Mouse (Mus musculus) testis, adult 2 months (tissue): ENCODE data around the gene Itpr1. TPM values are rescaled to one million over a fixed set of nuclear protein-coding genes. Genes with fewer than 3 reads are reported as not detected.

ENCODE experiments used
- H3K27ac ChIP-seq: fragments of 200-500 bp; 2 replicates; pipeline ENCODE4 v1.5.1; 2012; ENCODE audit warnings: low read depth, low read length; ENCODE audit not compliant: control insufficient read depth, insufficient read depth
- H3K27me3 ChIP-seq: fragments of 200-500 bp; 2 replicates; pipeline ENCODE4 v1.6.1; 2012; ENCODE audit warnings: mild to moderate bottlenecking, low read length, moderate library complexity; ENCODE audit not compliant: control insufficient read depth, insufficient read depth
- H3K36me3 ChIP-seq: fragments of 200-500 bp; 2 replicates; pipeline ENCODE4 v1.6.1; 2012; ENCODE audit warnings: mild to moderate bottlenecking, low read length; ENCODE audit not compliant: control insufficient read depth, insufficient read depth
- H3K4me1 ChIP-seq: fragments of 200-500 bp; 2 replicates; pipeline ENCODE4 v1.6.1; 2012; ENCODE audit warnings: low read length; ENCODE audit not compliant: control insufficient read depth, insufficient read depth
- H3K4me3 ChIP-seq: fragments of 200-500 bp; 2 replicates; pipeline ENCODE4 v1.5.1; 2012; ENCODE audit warnings: low read depth, mild to moderate bottlenecking, low read length, moderate library complexity, mixed read lengths; ENCODE audit not compliant: control insufficient read depth
- CTCF ChIP-seq: fragments of 200-500 bp; IDR thresholded peaks from 2 replicates; pipeline ENCODE4 v1.5.1; 2012; ENCODE audit warnings: low read depth, mild to moderate bottlenecking, inconsistent platforms, low read length, moderate library complexity; ENCODE audit not compliant: control insufficient read depth, insufficient read depth, insufficient replicate concordance
- POLR2A ChIP-seq: fragments of 200-500 bp; IDR thresholded peaks from 2 replicates; pipeline ENCODE4 v1.6.1; 2012; ENCODE audit warnings: low read depth, mild to moderate bottlenecking, inconsistent platforms, low read length, moderate library complexity; ENCODE audit not compliant: control insufficient read depth
- polyA plus RNA-seq: library from polyadenylated mRNA; depleted of rRNA; stranded (reverse); fragments of >200 nt; gene quantifications from 2 replicates; pipeline ENCODE4 v1.2.3, GENCODE M21; 2012

Gene Itpr1
- polyA plus RNA-seq, 1 experiment = 7.3 TPM

DNA sequence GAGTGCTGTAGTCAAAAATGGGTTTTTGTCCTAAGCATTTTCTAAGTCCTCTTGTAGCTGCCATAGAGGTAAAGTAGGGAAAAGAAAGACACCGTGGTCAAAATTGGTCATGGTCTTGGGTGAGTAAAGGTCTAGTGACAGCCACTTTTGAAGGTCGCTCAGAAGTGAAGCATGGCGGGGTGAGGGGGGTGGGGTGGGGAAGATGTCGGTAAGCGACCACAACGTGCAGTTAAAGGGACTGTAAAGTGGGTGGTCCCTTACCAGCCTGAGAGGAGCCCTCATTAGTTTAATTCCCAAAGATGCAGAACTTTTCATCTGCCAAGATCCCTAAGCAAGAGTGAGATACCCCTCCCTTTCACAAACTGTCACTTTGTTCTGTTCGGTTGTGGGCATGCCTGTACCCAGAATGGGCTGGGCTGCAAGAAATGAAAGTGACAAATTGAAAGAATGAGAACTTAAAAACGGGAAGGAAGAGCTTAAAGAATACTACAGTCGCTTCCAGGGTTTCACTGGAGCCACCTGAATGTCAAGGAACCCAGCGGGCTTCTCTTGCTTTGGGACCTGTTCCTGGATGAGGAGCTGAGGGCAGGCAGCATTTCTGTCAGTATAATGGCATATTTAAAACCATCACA, 1.5 kb downstream of the Itpr1 start:
- Histone ChIP-seq H3K4me1 (peaks cover 4% of the 10 kb centered on the region), H3K4me3 (no peak overlapping the region), H3K36me3 (no peaks in the 10 kb centered on the region), H3K27me3 (no peaks in the 10 kb centered on the region), H3K27ac (no peak overlapping the region)
- TF ChIP-seq POLR2A (no peak), CTCF (no peak)

DNA sequence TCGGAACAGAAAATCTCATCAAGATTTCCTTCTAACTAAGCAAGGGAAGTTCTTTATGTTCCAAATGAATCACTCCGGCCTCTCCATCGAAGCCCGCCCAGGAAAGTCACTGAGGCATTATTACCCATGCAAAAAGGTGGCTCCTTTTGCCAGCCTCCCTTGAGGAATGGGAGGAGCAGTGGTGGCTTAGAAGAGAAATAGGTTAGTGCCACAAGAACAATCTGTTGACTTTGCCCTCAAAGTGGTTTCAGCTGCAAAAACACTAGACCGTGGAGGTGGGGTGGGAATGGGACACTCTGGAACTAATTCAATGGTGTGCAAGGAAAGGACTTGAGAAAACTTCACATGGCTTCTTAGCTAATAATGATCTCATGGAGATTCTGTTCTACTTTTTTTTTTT, 3.2 kb downstream of the Itpr1 start:
- no peak for TF ChIP-seq CTCF
- TF ChIP-seq POLR2A = no peak
- no peak overlapping the region for H3K4me3 ChIP-seq
- no peak overlapping the region for H3K27ac ChIP-seq
- H3K27me3 ChIP-seq = no peaks in the 10 kb centered on the region
- peaks cover 4% of the 10 kb centered on the region for H3K4me1 ChIP-seq
- no peaks in the 10 kb centered on the region for H3K36me3 ChIP-seq

- Histone ChIP-seq H3K27me3 (no peaks in the 10 kb centered on the region), H3K27ac (no peak overlapping the region), H3K36me3 (no peaks in the 10 kb centered on the region), H3K4me1 (peaks cover 4% of the 10 kb centered on the region), H3K4me3 (no peak overlapping the region)
- TF ChIP-seq CTCF (no peak), POLR2A (no peak)
Measured at GRCm38 (mm10) chr6:108216832-108217231, 3.9 kb downstream of the Itpr1 start.

- H3K4me3 ChIP-seq = no peak overlapping the region
- peaks cover 4% of the 10 kb centered on the region for H3K4me1 ChIP-seq
- H3K27ac ChIP-seq = no peak overlapping the region
- H3K27me3 ChIP-seq = no peaks in the 10 kb centered on the region
- H3K36me3 ChIP-seq = no peaks in the 10 kb centered on the region
- TF ChIP-seq POLR2A (no peak), CTCF (no peak)
Measured at GRCm38 (mm10) chr6:108217987-108218386, 5.1 kb downstream of the Itpr1 start.

- Histone ChIP-seq H3K4me3 (no peak overlapping the region), H3K27ac (no peak overlapping the region), H3K27me3 (no peaks in the 10 kb centered on the region), H3K36me3 (no peaks in the 10 kb centered on the region), H3K4me1 (no peaks in the 10 kb centered on the region; the same call in 1 of the 2 replicates)
- no peak for TF ChIP-seq CTCF
- no peak for TF ChIP-seq POLR2A
Measured at GRCm38 (mm10) chr6:108222435-108222834, 9.5 kb downstream of the Itpr1 start.

- H3K36me3 ChIP-seq = no peaks in the 10 kb centered on the region
- no peaks in the 10 kb centered on the region for H3K27me3 ChIP-seq
- H3K4me3 ChIP-seq = no peak overlapping the region
- H3K4me1 ChIP-seq = no peaks in the 10 kb centered on the region; the same call in 1 of the 2 replicates
- no peak overlapping the region for H3K27ac ChIP-seq
- TF ChIP-seq POLR2A (no peak), CTCF (no peak)
Measured at GRCm38 (mm10) chr6:108222875-108223274, 10.0 kb downstream of the Itpr1 start.

GRCm38 (mm10) chr6:108224361-108224760, 11.5 kb downstream of the Itpr1 start:
- no peak overlapping the region for H3K4me3 ChIP-seq
- TF ChIP-seq POLR2A (no peak), CTCF (no peak)
- no peaks in the 10 kb centered on the region for H3K36me3 ChIP-seq
- no peaks in the 10 kb centered on the region; the same call in 1 of the 2 replicates for H3K4me1 ChIP-seq
- no peak overlapping the region for H3K27ac ChIP-seq
- no peaks in the 10 kb centered on the region for H3K27me3 ChIP-seq

DNA sequence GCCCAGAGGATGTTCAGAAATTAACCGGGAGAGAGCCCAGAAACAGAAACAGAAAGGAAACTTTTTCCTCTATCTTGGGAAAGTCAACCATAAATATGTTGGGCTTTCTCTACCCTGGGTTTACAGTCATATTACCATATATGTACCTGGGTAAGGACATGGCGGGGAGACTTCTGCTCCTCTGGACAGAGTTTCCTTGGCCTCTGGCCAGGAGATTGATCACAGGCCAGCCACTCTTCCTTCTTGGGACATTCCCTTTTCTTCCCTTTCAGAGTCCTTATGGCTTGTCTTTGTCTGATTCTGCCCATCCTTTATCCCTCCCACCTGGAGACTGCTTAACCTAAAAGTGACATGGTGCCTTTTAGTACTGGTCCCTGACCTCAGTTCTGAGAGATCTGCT, 12.1 kb downstream of the Itpr1 start:
- Histone ChIP-seq H3K4me3 (no peak overlapping the region), H3K4me1 (no peaks in the 10 kb centered on the region; the same call in 1 of the 2 replicates), H3K27me3 (no peaks in the 10 kb centered on the region), H3K36me3 (no peaks in the 10 kb centered on the region), H3K27ac (no peak overlapping the region)
- TF ChIP-seq POLR2A (no peak), CTCF (no peak)
